Mouse (Mus musculus) MEL (cell line): ENCODE measurements around the gene As3mt. TPM values are rescaled to one million over a fixed set of nuclear protein-coding genes. Genes with fewer than 3 reads are reported as not detected.

Experiments used
- DNase-seq: peaks from one replicate; pipeline ENCODE4 v3.0.0; 2011; ENCODE audit warnings: low read depth, low spot score
- H3K27ac ChIP-seq: 2 replicates; pipeline ENCODE4 v1.5.1; 2012; ENCODE audit warnings: low read depth, mild to moderate bottlenecking, control low read depth, low read length, moderate library complexity; ENCODE audit not compliant: control insufficient read depth
- H3K27me3 ChIP-seq, 2 experiments: fragments of 150-350 bp in 1 of 2; sonication (generic) in 1 of 2; 2 replicates each; pipeline ENCODE4 v1.6.1; 2012; ENCODE audit warnings: low read length in 2 of 2, mild to moderate bottlenecking in 2 of 2, improper control_type of control experiment in 1 of 2, moderate library complexity in 1 of 2; ENCODE audit not compliant: insufficient read depth in 2 of 2, control insufficient read depth in 1 of 2
- H3K36me3 ChIP-seq, 2 experiments: 2 replicates each; pipeline ENCODE4 v1.6.1; 2012 to 2014; ENCODE audit warnings: low read length in 2 of 2, improper control_type of control experiment in 1 of 2, inconsistent platforms in 1 of 2, mild to moderate bottlenecking in 1 of 2; ENCODE audit not compliant: insufficient read depth in 2 of 2, control insufficient read depth in 1 of 2
- H3K4me1 ChIP-seq, 2 experiments: fragments of 150-350 bp in 1 of 2; sonication (generic) in 1 of 2; 2 replicates each; pipeline ENCODE4 v1.6.1; 2012; ENCODE audit warnings: low read length in 2 of 2, improper control_type of control experiment in 1 of 2, mild to moderate bottlenecking in 1 of 2; ENCODE audit not compliant: insufficient read depth in 2 of 2, control insufficient read depth in 1 of 2
- H3K4me3 ChIP-seq, 2 experiments: fragments of 150-350 bp in 1 of 2; sonication (generic) in 1 of 2; 2 replicates each; pipeline ENCODE4 v1.5.1; 2012; ENCODE audit warnings: low read depth in 2 of 2, low read length in 2 of 2, mild to moderate bottlenecking in 2 of 2, moderate library complexity in 2 of 2, control low read depth in 1 of 2, improper control_type of control experiment in 1 of 2; ENCODE audit not compliant: control insufficient read depth in 1 of 2, insufficient read depth in 1 of 2
- H3K79me2 ChIP-seq: 2 replicates; pipeline ENCODE4 v1.6.1; 2012; ENCODE audit warnings: mild to moderate bottlenecking, low read length, moderate library complexity; ENCODE audit not compliant: control insufficient read depth, poor library complexity, insufficient read depth
- H3K9ac ChIP-seq: 2 replicates; pipeline ENCODE4 v1.6.1; 2012; ENCODE audit warnings: low read depth, mild to moderate bottlenecking, control low read depth, low read length, moderate library complexity; ENCODE audit not compliant: control insufficient read depth, poor library complexity, severe bottlenecking
- H3K9me3 ChIP-seq: fragments of 150-350 bp; sonication (generic); replicated peaks from 2 replicates; pipeline ENCODE4 v1.6.1; 2012; ENCODE audit warnings: mild to moderate bottlenecking, low read length, improper control_type of control experiment, moderate library complexity; ENCODE audit not compliant: insufficient read depth
- CHD1 ChIP-seq: IDR thresholded peaks from 2 replicates; pipeline ENCODE4 v1.6.1; 2012; ENCODE audit warnings: low read depth, mild to moderate bottlenecking, inconsistent platforms, low read length, improper control_type of control experiment
- CHD2 ChIP-seq: IDR thresholded peaks from 2 replicates; pipeline ENCODE4 v1.6.1; 2011; ENCODE audit warnings: low read length, improper control_type of control experiment
- CTCF ChIP-seq, 3 experiments: IDR thresholded peaks in 2 of 3; conservative IDR thresholded peaks in 1 of 3; 2 replicates each; pipeline ENCODE4 v1.5.1; 2011 to 2012; ENCODE audit warnings: low read length in 3 of 3, low read depth in 2 of 3, mild to moderate bottlenecking in 2 of 3, improper control_type of control experiment in 1 of 3, inconsistent platforms in 1 of 3, mixed read lengths in 1 of 3, moderate library complexity in 1 of 3; ENCODE audit not compliant: control insufficient read depth in 1 of 3, insufficient read depth in 1 of 3, poor library complexity in 1 of 3, severe bottlenecking in 1 of 3
- ELF1 ChIP-seq: IDR thresholded peaks from 2 replicates; pipeline ENCODE4 v1.6.1; 2014; ENCODE audit warnings: low read depth, mild to moderate bottlenecking, inconsistent platforms, low read length, improper control_type of control experiment, moderate library complexity
- EP300 ChIP-seq, 2 experiments: IDR thresholded peaks; 2 replicates each; pipeline ENCODE4 v1.6.1; 2011; ENCODE audit warnings: improper control_type of control experiment in 2 of 2, low read length in 2 of 2, low read depth in 1 of 2, mild to moderate bottlenecking in 1 of 2
- ETS1 ChIP-seq: IDR thresholded peaks from 2 replicates; pipeline ENCODE4 v1.6.1; 2012; ENCODE audit warnings: low read depth, mild to moderate bottlenecking, inconsistent platforms, low read length, improper control_type of control experiment, moderate library complexity
- GATA1 ChIP-seq: IDR thresholded peaks from 2 replicates; pipeline ENCODE4 v1.6.1; 2011; ENCODE audit warnings: low read depth, low read length, improper control_type of control experiment
- HCFC1 ChIP-seq: IDR thresholded peaks from 2 replicates; pipeline ENCODE4 v1.6.1; 2012; ENCODE audit warnings: low read depth, mild to moderate bottlenecking, inconsistent platforms, low read length, improper control_type of control experiment, moderate library complexity
- JUND ChIP-seq: IDR thresholded peaks from 2 replicates; pipeline ENCODE4 v1.6.1; 2011; ENCODE audit warnings: low read depth, mild to moderate bottlenecking, improper control_type of control experiment, low read length
- KAT2A ChIP-seq: conservative IDR thresholded peaks from 2 replicates; pipeline ENCODE4 v1.6.1; 2012; ENCODE audit warnings: low read depth, low read length, improper control_type of control experiment, inconsistent platforms
- MAX ChIP-seq: IDR thresholded peaks from 2 replicates; pipeline ENCODE4 v1.6.1; 2011; ENCODE audit warnings: low read length, improper control_type of control experiment
- MEF2A ChIP-seq: IDR thresholded peaks from 2 replicates; pipeline ENCODE4 v1.6.1; 2014; ENCODE audit warnings: low read depth, mild to moderate bottlenecking, inconsistent platforms, low read length, improper control_type of control experiment; ENCODE audit not compliant: poor library complexity, insufficient replicate concordance, severe bottlenecking; ENCODE audit errors: extremely low read depth
- MXI1 ChIP-seq: IDR thresholded peaks from 2 replicates; pipeline ENCODE4 v1.6.1; 2011; ENCODE audit warnings: mild to moderate bottlenecking, low read depth, low read length, improper control_type of control experiment
- MYC ChIP-seq: IDR thresholded peaks from 2 replicates; pipeline ENCODE4 v1.6.1; 2011; ENCODE audit warnings: low read depth, mild to moderate bottlenecking, low read length, improper control_type of control experiment, moderate library complexity
- NELFE ChIP-seq: IDR thresholded peaks from 2 replicates; pipeline ENCODE4 v1.6.1; 2011; ENCODE audit warnings: low read depth, low read length, improper control_type of control experiment
- RAD21 ChIP-seq: IDR thresholded peaks from 2 replicates; pipeline ENCODE4 v1.6.1; 2011; ENCODE audit warnings: mild to moderate bottlenecking, low read depth, low read length, improper control_type of control experiment
- RCOR1 ChIP-seq: IDR thresholded peaks from 2 replicates; pipeline ENCODE4 v1.6.1; 2012; ENCODE audit warnings: low read depth, mild to moderate bottlenecking, inconsistent platforms, low read length, improper control_type of control experiment
- SIN3A ChIP-seq: IDR thresholded peaks from 2 replicates; pipeline ENCODE4 v1.6.1; 2012; ENCODE audit warnings: low read length, improper control_type of control experiment, inconsistent platforms
- SMC3 ChIP-seq: IDR thresholded peaks from 2 replicates; pipeline ENCODE4 v1.6.1; 2011; ENCODE audit warnings: low read depth, low read length, improper control_type of control experiment
- TBP ChIP-seq: IDR thresholded peaks from 2 replicates; pipeline ENCODE4 v1.8.0; 2011; ENCODE audit warnings: low read depth, low read length, improper control_type of control experiment
- TCF12 ChIP-seq: IDR thresholded peaks from 2 replicates; pipeline ENCODE4 v1.6.1; 2014; ENCODE audit warnings: low read depth, mild to moderate bottlenecking, inconsistent platforms, low read length, improper control_type of control experiment, moderate library complexity
- UBTF ChIP-seq: IDR thresholded peaks from 2 replicates; pipeline ENCODE4 v1.6.1; 2012; ENCODE audit warnings: low read depth, mild to moderate bottlenecking, inconsistent platforms, low read length, improper control_type of control experiment, moderate library complexity, borderline replicate concordance; ENCODE audit not compliant: insufficient read depth
- USF2 ChIP-seq, 2 experiments: IDR thresholded peaks; 2 replicates each; pipeline ENCODE4 v1.6.1; 2011 to 2012; ENCODE audit warnings: improper control_type of control experiment in 2 of 2, low read length in 2 of 2, borderline replicate concordance in 1 of 2, inconsistent platforms in 1 of 2, low read depth in 1 of 2, mild to moderate bottlenecking in 1 of 2; ENCODE audit not compliant: insufficient read depth in 1 of 2
- ZNF384 ChIP-seq: IDR thresholded peaks from 2 replicates; pipeline ENCODE4 v1.6.1; 2012; ENCODE audit warnings: low read depth, mild to moderate bottlenecking, inconsistent platforms, low read length, improper control_type of control experiment
- polyA plus RNA-seq, 2 experiments: library from polyadenylated mRNA; stranded (reverse) in 1 of 2; unstranded in 1 of 2; fragments of >175 nt in 1 of 2; fragments of >200 nt in 1 of 2; gene quantifications; 2 replicates each; pipeline versions ENCODE4 v1.2.1 to v1.2.4; 2012; ENCODE audit warnings: low replicate concordance in 2 of 2, low read depth in 1 of 2; ENCODE audit not compliant: insufficient read length in 2 of 2, insufficient read depth in 1 of 2, missing spikeins in 1 of 2
- total RNA-seq: library from RNA; depleted of rRNA; stranded (reverse); fragments of 300-350 nt; gene quantifications from 2 replicates; pipeline ENCODE4 v1.2.3, GENCODE M21; 2012

As3mt gene
- total and polyA plus RNA-seq, 3 experiments = 17.0 to 52.2 TPM; not detected in 1

DNA sequence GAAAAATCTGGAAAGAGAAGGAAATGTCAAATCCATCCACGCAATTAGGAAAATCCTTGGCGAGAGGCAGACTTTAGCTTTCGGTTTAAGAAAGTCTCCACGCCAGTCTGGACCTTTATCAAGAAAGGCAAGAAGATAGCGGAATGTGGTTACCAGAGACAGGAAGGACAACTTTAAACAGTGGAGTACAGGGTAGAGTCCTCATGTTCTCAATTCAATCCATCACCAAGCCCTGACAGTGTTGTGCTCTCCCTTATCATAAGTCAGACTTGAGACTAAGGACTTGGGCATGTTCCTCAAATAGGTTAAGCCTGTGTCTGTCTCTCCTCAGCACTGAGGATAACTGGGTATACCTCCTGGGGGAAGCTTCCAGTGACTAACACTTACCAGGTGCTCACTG is 37.5 kb upstream of the As3mt start:
- no peak overlapping the region for H3K27ac ChIP-seq
- peak; percentile 66 to 82 for TF ChIP-seq EP300 (IDR thresholded peaks at IDR 0.05; ENCODE audit: low read depth in 1 of 2, low read length in 2 of 2)
- TF ChIP-seq HCFC1 = no peak
- no peak for TF ChIP-seq CHD2
- peak; percentile 76 for TF ChIP-seq MAX
- no peak for TF ChIP-seq UBTF
- TF ChIP-seq MEF2A = peak; percentile 25; the same call in 1 of the 2 replicates
- TF ChIP-seq CHD1 = 0 out of 2 replicates have a peak, but pooled peaks have one; percentile 51
- TF ChIP-seq TBP = no peak
- peak; percentile 86 for TF ChIP-seq MXI1
- peak; percentile 56 for TF ChIP-seq SMC3
- TF ChIP-seq GATA1 = peak; percentile 91
- no peak for TF ChIP-seq USF2 (IDR thresholded peaks at IDR 0.05; ENCODE audit: borderline replicate concordance in 1 of 2, insufficient read depth in 1 of 2, low read depth in 1 of 2, low read length in 2 of 2)
- 0 out of 2 replicates have a peak, but pooled peaks have one; percentile 29 for TF ChIP-seq ELF1
- peak; percentile 76 for TF ChIP-seq ETS1
- 0 out of 2 replicates have a peak, but pooled peaks have one; percentile 35 for TF ChIP-seq JUND
- peak; percentile 86 for TF ChIP-seq SIN3A
- TF ChIP-seq RCOR1 = peak; percentile 67
- TF ChIP-seq TCF12 = peak; percentile 56; the same call in 1 of the 2 replicates
- peak; percentile 93 for TF ChIP-seq MYC
- TF ChIP-seq CTCF (IDR thresholded peaks at IDR 0.05 in 2 of 3, conservative IDR thresholded peaks at IDR 0.05 in 1 of 3; ENCODE audit: control insufficient read depth in 1 of 3, insufficient read depth in 1 of 3, low read depth in 2 of 3, low read length in 3 of 3, poor library complexity in 1 of 3, severe bottlenecking in 1 of 3) = no peak
- TF ChIP-seq KAT2A = no peak
- 0 out of 2 replicates have a peak, but pooled peaks have one; percentile 23 for TF ChIP-seq ZNF384
- TF ChIP-seq RAD21 = peak; percentile 14; the same call in 1 of the 2 replicates
- no peak for TF ChIP-seq NELFE
- TF ChIP-seq, all 39 proteins: peak for 16
- H3K4me1 ChIP-seq = peaks cover 6 to 27% of the 10 kb centered on the region in 2 experiments
- DNase-seq = peak; percentile 89
- H3K79me2 ChIP-seq = no peaks in the 10 kb centered on the region
- H3K9ac ChIP-seq = peak overlapping the region; percentile 27; the same call in 1 of the 2 replicates
- peak overlapping the region; percentile 39 to 65 for H3K4me3 ChIP-seq
- H3K27me3 ChIP-seq = no peaks in the 10 kb centered on the region
- H3K36me3 ChIP-seq = peaks cover 0 to 18% of the 10 kb centered on the region in 2 experiments; a peak in 2 of 4 replicates
- no peaks in the 10 kb centered on the region for H3K9me3 ChIP-seq
